Mouse (Mus musculus): ENCODE data around the gene M6pr.
"Not testable (repeated sequence)": the region's sequence is repeated elsewhere in the genome, so short reads cannot be mapped to it uniquely, and the experiment has no call there.

M6pr gene

GRCm38 (mm10) chr6:122342125-122342524 lies 33.6 kb downstream of the M6pr start:
- no peak for DNase-seq (ENCODE audit: low spot score)

- DNase-seq (ENCODE audit: low spot score): no peak
Measured at GRCm38 (mm10) chr6:122343719-122344118, 35.2 kb downstream of the M6pr start.

GRCm38 (mm10) chr6:122344386-122345116 lies 36.0 kb downstream of the M6pr start:
- no peak for DNase-seq (ENCODE audit: low spot score)

- no peak for DNase-seq (ENCODE audit: low spot score)
Measured at GRCm38 (mm10) chr6:122345731-122346130, 37.2 kb downstream of the M6pr start.

- DNase-seq (ENCODE audit: low spot score): no peak
Measured at GRCm38 (mm10) chr6:122346399-122346798, 37.9 kb downstream of the M6pr start.

- not testable (repeated sequence) for DNase-seq (ENCODE audit: low spot score)
Measured at GRCm38 (mm10) chr6:122347326-122347725, 38.8 kb downstream of the M6pr start.

- no peak for DNase-seq (ENCODE audit: low spot score)
Measured at GRCm38 (mm10) chr6:122355909-122356308, 47.4 kb downstream of the M6pr start.

GRCm38 (mm10) chr6:122357089-122357488 lies 48.6 kb downstream of the M6pr start:
- DNase-seq (ENCODE audit: low spot score): no peak

GRCm38 (mm10) chr6:122365706-122366105 lies 57.2 kb downstream of the M6pr start:
- DNase-seq (ENCODE audit: low spot score): no peak

- no peak for DNase-seq (ENCODE audit: low spot score)
Measured at GRCm38 (mm10) chr6:122366287-122366686, 57.8 kb downstream of the M6pr start.

GRCm38 (mm10) chr6:122366976-122367375 lies 58.5 kb downstream of the M6pr start:
- DNase-seq (ENCODE audit: low spot score): no peak

Data from ovary, adult 18-20 months (tissue).